In the genomic region with DNA sequence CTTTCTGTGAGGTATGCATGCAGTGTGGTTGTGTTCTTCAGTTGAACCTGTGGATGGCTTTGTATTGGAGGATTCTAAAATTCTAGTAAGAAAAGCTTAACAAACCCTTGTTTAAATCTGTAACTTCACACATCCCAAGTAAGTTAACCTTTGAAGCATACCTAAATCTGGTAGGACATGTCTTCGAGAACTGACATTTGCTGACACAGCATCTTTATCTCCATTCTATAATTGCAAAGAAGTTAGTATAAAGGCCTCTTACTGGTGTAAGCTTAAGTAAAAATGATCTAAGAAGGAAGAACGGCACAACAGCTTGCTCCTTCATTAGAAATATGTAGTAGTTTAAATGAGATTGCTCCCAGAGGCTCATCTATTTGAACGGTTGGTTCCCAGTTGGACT, we compare ENCODE assay signal across 16 mouse cellular contexts.
"Had no signal": no experiment of that assay in that cellular context is flagged by ENCODE, and none has a peak within 500 bp of the region (broad histone marks: within the 10 kb centered on the region; RNA-seq: fewer than 3 reads in every experiment).

No protein-coding gene starts in this region.

- DNase-seq: retina, postnatal 1 day; right cerebral cortex, adult 18-20 months; right cerebral cortex, postnatal 14 days; right cerebral cortex, postnatal 25 days; right cerebral cortex, postnatal 4 days; spleen, adult 18-20 months; thymus, adult 2 months; thymus, postnatal 14 days; thymus, postnatal 25 days; thymus, postnatal 36 days; thymus, postnatal 4 days had no signal

- H3K4me1 ChIP-seq: neural tube, embryonic 12.5 days; stomach, embryonic 15.5 days had no signal

- H3K27ac ChIP-seq: neural tube, embryonic 12.5 days; neural tube, embryonic 13.5 days; neural tube, embryonic 15.5 days; stomach, embryonic 15.5 days; stomach, postnatal 0 days had no signal

- H3K36me3 ChIP-seq: neural tube, embryonic 12.5 days; neural tube, embryonic 13.5 days; neural tube, embryonic 15.5 days; stomach, embryonic 15.5 days had no signal

- H3K9me3 ChIP-seq: neural tube, embryonic 12.5 days; neural tube, embryonic 13.5 days; neural tube, embryonic 15.5 days; stomach, embryonic 15.5 days had no signal

- H3K9ac ChIP-seq: neural tube, embryonic 12.5 days; neural tube, embryonic 13.5 days; neural tube, embryonic 15.5 days; stomach, embryonic 15.5 days had no signal

- H3K4me2 ChIP-seq: neural tube, embryonic 12.5 days; neural tube, embryonic 13.5 days; neural tube, embryonic 15.5 days; stomach, embryonic 15.5 days had no signal

- H3K27me3 ChIP-seq: neural tube, embryonic 12.5 days; neural tube, embryonic 13.5 days; neural tube, embryonic 15.5 days; stomach, embryonic 15.5 days had no signal

- H3K4me3 ChIP-seq: neural tube, embryonic 12.5 days; neural tube, embryonic 13.5 days; neural tube, embryonic 15.5 days; stomach, embryonic 15.5 days had no signal
